Mouse (Mus musculus): ENCODE results near the gene Kif26b. TPM values are rescaled to one million over a fixed set of nuclear protein-coding genes. Genes with fewer than 3 reads are reported as not detected.

The Kif26b gene
- polyA plus RNA-seq, 1 experiment from 2014 or later: 0.44 TPM

GRCm38 (mm10) chr1:178820556-178821435 is 291.9 kb downstream of the Kif26b start:
- DNase-seq (ENCODE audit: low spot score): no peak
- ATAC-seq: no peak
- WGBS: 68% methylated on average over 14 of the region's 14 CpGs

DNA sequence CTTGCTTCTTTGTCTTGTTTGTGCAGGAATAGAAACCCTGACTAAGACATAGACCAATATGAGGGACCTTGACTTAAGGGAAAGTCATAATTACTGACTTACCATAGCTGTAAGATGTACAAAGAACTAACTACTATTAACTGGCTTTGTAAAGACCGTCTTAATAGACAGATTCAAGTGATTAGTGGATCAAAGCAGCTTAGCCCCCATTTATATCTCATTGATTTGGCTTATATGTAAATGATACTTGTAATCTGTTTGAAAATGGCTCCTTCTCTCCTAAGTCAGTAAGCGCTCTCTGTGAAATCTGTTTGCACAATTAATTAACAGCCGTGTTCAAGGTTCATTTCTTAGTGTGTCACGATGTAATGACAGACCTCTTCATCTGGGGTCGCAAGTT is 295.9 kb downstream of the Kif26b start:
- Histone ChIP-seq H3K4me3 (ENCODE audit: low read depth, low read length) (no peak overlapping the region), H3K4me2 (replicated peaks; ENCODE audit: low read depth, low read length) (no peak overlapping the region), H3K9me3 (ENCODE audit: low read length) (no peaks in the 10 kb centered on the region), H3K9ac (replicated peaks; ENCODE audit: low read depth) (no peak overlapping the region), H3K27ac (ENCODE audit: low read length) (no peak overlapping the region), H3K36me3 (ENCODE audit: insufficient read depth, low read length) (no peaks in the 10 kb centered on the region), H3K27me3 (replicated peaks; ENCODE audit: insufficient read depth, low read length) (no peaks in the 10 kb centered on the region), H3K4me1 (ENCODE audit: insufficient read depth, low read depth, low read length) (no peaks in the 10 kb centered on the region)
- WGBS: 67% methylated on average over 5 of the region's 5 CpGs
- DNase-seq (ENCODE audit: low spot score): no peak
- TF ChIP-seq CTCF (IDR thresholded peaks at IDR 0.05) (no peak), EP300 (IDR thresholded peaks at IDR 0.05) (no peak)
- no peak for ATAC-seq

More at GRCm38 (mm10) chr1:178820556-178821435, 291.9 kb downstream of the Kif26b start:
- no peaks in the 10 kb centered on the region for H3K36me3 ChIP-seq (ENCODE audit: insufficient read depth, low read length)
- H3K9me3 ChIP-seq (ENCODE audit: low read length): no peaks in the 10 kb centered on the region
- no peak overlapping the region for H3K9ac ChIP-seq (replicated peaks; ENCODE audit: low read depth)
- no peak overlapping the region for H3K4me2 ChIP-seq (replicated peaks; ENCODE audit: low read depth, low read length)
- H3K4me1 ChIP-seq (ENCODE audit: insufficient read depth, low read depth, low read length): no peaks in the 10 kb centered on the region
- H3K4me3 ChIP-seq (ENCODE audit: low read depth, low read length): no peak overlapping the region
- no peaks in the 10 kb centered on the region for H3K27me3 ChIP-seq (replicated peaks; ENCODE audit: insufficient read depth, low read length)
- H3K27ac ChIP-seq (ENCODE audit: low read length): no peak overlapping the region
- no peak for TF ChIP-seq EP300 (IDR thresholded peaks at IDR 0.05)
- TF ChIP-seq CTCF (IDR thresholded peaks at IDR 0.05): no peak

DNA sequence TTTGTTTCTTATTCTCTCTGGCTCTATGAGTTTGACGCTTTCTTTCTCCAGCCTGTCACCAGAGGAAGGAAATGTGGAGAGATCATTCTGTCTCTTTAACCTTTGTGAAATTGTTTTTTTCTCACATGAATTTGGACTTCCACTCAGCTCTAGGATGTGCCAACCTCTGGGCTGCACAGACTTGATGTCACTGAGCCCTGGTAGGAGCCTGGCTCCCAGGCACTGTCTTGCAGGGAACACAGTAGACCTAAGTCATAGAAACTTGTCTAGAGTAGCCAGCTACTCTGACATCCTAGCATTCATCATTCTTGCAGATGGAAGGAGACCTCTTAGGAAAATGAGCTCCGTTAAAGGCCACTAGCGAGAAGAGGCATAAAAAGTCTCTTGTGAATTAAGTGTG is 298.3 kb downstream of the Kif26b start:
- Histone ChIP-seq H3K4me1 (ENCODE audit: insufficient read depth, low read depth, low read length) (no peaks in the 10 kb centered on the region), H3K27me3 (replicated peaks; ENCODE audit: insufficient read depth, low read length) (no peaks in the 10 kb centered on the region), H3K9ac (replicated peaks; ENCODE audit: low read depth) (no peak overlapping the region), H3K4me3 (ENCODE audit: low read depth, low read length) (no peak overlapping the region), H3K4me2 (replicated peaks; ENCODE audit: low read depth, low read length) (no peak overlapping the region), H3K9me3 (ENCODE audit: low read length) (no peaks in the 10 kb centered on the region), H3K36me3 (ENCODE audit: insufficient read depth, low read length) (no peaks in the 10 kb centered on the region), H3K27ac (ENCODE audit: low read length) (no peak overlapping the region)
- DNase-seq (ENCODE audit: low spot score) (no peak), ATAC-seq (no peak)
- TF ChIP-seq EP300 (IDR thresholded peaks at IDR 0.05) (no peak), CTCF (IDR thresholded peaks at IDR 0.05) (no peak)
- 76% methylated on average over 3 of the region's 3 CpGs for WGBS

DNA sequence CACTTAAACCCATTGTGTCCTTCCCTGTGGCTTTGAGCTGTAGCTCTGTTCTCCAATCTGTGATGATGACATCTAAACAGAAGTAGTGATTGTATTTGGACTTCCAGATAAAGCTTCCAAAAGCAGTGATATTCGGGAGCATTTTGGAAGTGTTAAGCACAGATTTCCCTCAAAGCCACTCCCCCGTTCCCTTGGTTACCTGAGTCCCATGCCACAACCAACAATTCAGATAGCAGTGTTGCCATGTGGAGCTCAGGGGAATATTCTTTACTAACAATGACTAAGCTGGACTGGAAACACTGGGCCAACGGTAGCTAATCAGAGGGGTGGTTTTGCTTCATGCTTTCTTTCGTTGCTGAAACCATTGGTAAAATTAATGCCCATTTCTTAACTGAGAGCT is 300.5 kb downstream of the Kif26b start:
- Histone ChIP-seq H3K27me3 (replicated peaks; ENCODE audit: insufficient read depth, low read length) (no peaks in the 10 kb centered on the region), H3K4me2 (replicated peaks; ENCODE audit: low read depth, low read length) (no peak overlapping the region), H3K9ac (replicated peaks; ENCODE audit: low read depth) (no peak overlapping the region), H3K36me3 (ENCODE audit: insufficient read depth, low read length) (no peaks in the 10 kb centered on the region), H3K4me3 (ENCODE audit: low read depth, low read length) (no peak overlapping the region), H3K27ac (ENCODE audit: low read length) (no peak overlapping the region), H3K9me3 (ENCODE audit: low read length) (no peaks in the 10 kb centered on the region), H3K4me1 (ENCODE audit: insufficient read depth, low read depth, low read length) (no peaks in the 10 kb centered on the region)
- WGBS: 73% methylated on average over 4 of the region's 4 CpGs
- no peak for TF ChIP-seq CTCF (IDR thresholded peaks at IDR 0.05)
- TF ChIP-seq EP300 (IDR thresholded peaks at IDR 0.05): no peak
- no peak for DNase-seq (ENCODE audit: low spot score)
- ATAC-seq: no peak

DNA sequence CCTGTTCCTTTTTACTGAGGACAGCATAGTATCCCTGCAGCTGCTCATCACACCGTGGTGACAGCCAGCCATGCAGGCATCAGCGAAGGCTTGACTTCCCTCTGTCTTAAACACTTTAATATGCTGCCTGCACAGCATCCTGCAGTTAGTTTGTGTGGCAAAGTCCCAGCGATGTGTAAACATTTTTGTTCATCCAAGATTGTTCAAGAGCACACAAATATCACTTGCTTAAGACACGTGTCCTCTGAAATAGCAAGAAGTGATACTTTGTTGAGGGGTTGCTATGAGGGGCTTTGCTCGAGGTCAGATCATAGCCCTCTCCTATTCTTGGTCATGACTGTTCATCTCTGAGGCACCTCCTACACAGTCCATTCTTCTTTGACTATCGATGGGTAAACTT is 303.6 kb downstream of the Kif26b start:
- no peak for TF ChIP-seq EP300 (IDR thresholded peaks at IDR 0.05)
- TF ChIP-seq CTCF (IDR thresholded peaks at IDR 0.05): no peak

GRCm38 (mm10) chr1:178835805-178836204 is 306.9 kb downstream of the Kif26b start:
- 72% methylated on average over 9 of the region's 9 CpGs for WGBS
- Histone ChIP-seq H3K4me2 (replicated peaks; ENCODE audit: low read depth, low read length) (no peak overlapping the region), H3K4me1 (ENCODE audit: insufficient read depth, low read depth, low read length) (no peaks in the 10 kb centered on the region), H3K9ac (replicated peaks; ENCODE audit: low read depth) (no peak overlapping the region), H3K4me3 (ENCODE audit: low read depth, low read length) (no peak overlapping the region), H3K9me3 (ENCODE audit: low read length) (no peaks in the 10 kb centered on the region), H3K27me3 (replicated peaks; ENCODE audit: insufficient read depth, low read length) (no peaks in the 10 kb centered on the region), H3K27ac (ENCODE audit: low read length) (no peak overlapping the region), H3K36me3 (ENCODE audit: insufficient read depth, low read length) (no peaks in the 10 kb centered on the region)
- ATAC-seq: no peak
- DNase-seq (ENCODE audit: low spot score): no peak
- TF ChIP-seq EP300 (IDR thresholded peaks at IDR 0.05) (no peak), CTCF (IDR thresholded peaks at IDR 0.05) (no peak)

More for the DNA sequence above, 303.6 kb downstream of the Kif26b start:
- no peak overlapping the region for H3K9ac ChIP-seq (replicated peaks; ENCODE audit: low read depth)
- no peak overlapping the region for H3K27ac ChIP-seq (ENCODE audit: low read length)
- no peaks in the 10 kb centered on the region for H3K27me3 ChIP-seq (replicated peaks; ENCODE audit: insufficient read depth, low read length)
- no peaks in the 10 kb centered on the region for H3K4me1 ChIP-seq (ENCODE audit: insufficient read depth, low read depth, low read length)
- WGBS: 68% methylated on average over 6 of the region's 6 CpGs
- no peak overlapping the region for H3K4me3 ChIP-seq (ENCODE audit: low read depth, low read length)
- no peak for DNase-seq (ENCODE audit: low spot score)
- no peaks in the 10 kb centered on the region for H3K9me3 ChIP-seq (ENCODE audit: low read length)
- H3K36me3 ChIP-seq (ENCODE audit: insufficient read depth, low read length): no peaks in the 10 kb centered on the region
- no peak for ATAC-seq
- no peak overlapping the region for H3K4me2 ChIP-seq (replicated peaks; ENCODE audit: low read depth, low read length)
